Mouse (Mus musculus): ENCODE results near the gene Rasal2. TPM values are rescaled to one million over a fixed set of nuclear protein-coding genes. Genes with fewer than 3 reads are reported as not detected.

Rasal2 gene
- total RNA-seq, 1 experiment, result 8.1 TPM

DNA sequence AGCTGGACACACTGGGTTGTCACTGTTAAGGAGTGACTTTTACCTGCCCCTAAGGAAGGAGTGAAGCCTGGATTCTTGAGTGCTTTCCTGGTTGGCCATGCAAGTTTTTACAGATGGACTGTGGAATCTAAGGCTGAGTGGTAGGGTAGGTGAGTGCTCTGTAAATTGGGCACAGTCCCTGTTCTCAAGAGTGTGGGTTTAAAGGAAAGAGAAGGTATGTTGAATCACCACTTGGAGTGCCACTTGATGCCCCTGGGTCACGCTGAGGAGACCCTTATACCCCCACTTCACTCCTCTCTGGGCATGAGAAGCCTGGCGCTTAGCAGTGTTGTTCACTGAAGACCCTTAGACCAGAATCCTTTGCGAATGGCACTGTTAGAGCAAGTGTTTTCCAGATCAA lies 295.0 kb downstream of the Rasal2 start:
- Histone ChIP-seq H3K27ac (ENCODE audit: insufficient read depth, low read depth, low read length, poor library complexity, severe bottlenecking) (no peak overlapping the region), H3K9me3 (ENCODE audit: control insufficient read depth, insufficient read depth, low read depth, low read length) (no peaks in the 10 kb centered on the region), H3K9ac (ENCODE audit: insufficient read depth, low read depth, low read length, poor library complexity, severe bottlenecking) (no peak overlapping the region), H3K4me1 (ENCODE audit: control insufficient read depth in 2 of 2, insufficient read depth in 2 of 2, low read length in 2 of 2, poor library complexity in 1 of 2) (no peaks in the 10 kb centered on the region), H3K36me3 (ENCODE audit: control insufficient read depth, insufficient read depth, low read length, poor library complexity, severe bottlenecking) (no peaks in the 10 kb centered on the region), H3K4me3 (ENCODE audit: insufficient read depth in 1 of 2, low read depth in 1 of 2, low read length in 2 of 2, poor library complexity in 1 of 2, severe bottlenecking in 1 of 2) (no peak overlapping the region)
- in situ Hi-C loops (cut with MboI; ENCODE audit: low sequenced_read_pairs in 2 of 2, unreplicated experiment in 2 of 2), result no loop called here
- no peak for TF ChIP-seq ZNF384 (IDR thresholded peaks at IDR 0.05; ENCODE audit: low read depth, low read length)
- no peak for TF ChIP-seq ZC3H11A (IDR thresholded peaks at IDR 0.05; ENCODE audit: borderline replicate concordance, low read depth, low read length)
- TF ChIP-seq MAFK (IDR thresholded peaks at IDR 0.05; ENCODE audit: insufficient read depth, low read depth, low read length), result no peak
- TF ChIP-seq HCFC1 (IDR thresholded peaks at IDR 0.05; ENCODE audit: borderline replicate concordance, insufficient read depth, low read length), result no peak
- no peak for TF ChIP-seq CHD2 (IDR thresholded peaks at IDR 0.05; ENCODE audit: low read depth, low read length)
- DNase-seq (ENCODE audit: low read depth, low spot score), result no peak

DNA sequence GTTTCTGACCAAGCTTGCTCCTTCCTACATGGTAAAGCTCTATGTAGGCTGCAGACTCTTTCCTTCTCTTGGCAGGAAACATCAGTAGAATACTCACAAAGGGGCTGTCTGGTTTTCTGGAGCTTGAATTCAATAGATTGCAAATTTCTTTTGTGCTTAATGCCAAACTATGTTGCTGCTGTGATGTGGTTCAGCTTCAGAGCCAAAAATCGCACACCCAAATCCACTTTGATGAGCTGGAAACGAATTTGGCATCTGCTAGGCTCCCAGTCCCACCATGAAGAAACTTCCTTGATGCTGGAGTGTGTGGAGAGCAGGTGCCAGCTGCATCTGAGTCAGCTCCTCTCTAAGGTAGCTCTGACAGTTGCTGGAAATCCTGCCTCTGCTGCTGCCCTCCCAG lies 297.9 kb downstream of the Rasal2 start:
- no peak overlapping the region for H3K27ac ChIP-seq (ENCODE audit: insufficient read depth, low read depth, low read length, poor library complexity, severe bottlenecking)
- DNase-seq (ENCODE audit: low read depth, low spot score), result no peak
- no peak overlapping the region for H3K4me3 ChIP-seq (ENCODE audit: insufficient read depth in 1 of 2, low read depth in 1 of 2, low read length in 2 of 2, poor library complexity in 1 of 2, severe bottlenecking in 1 of 2)
- TF ChIP-seq ZNF384 (IDR thresholded peaks at IDR 0.05; ENCODE audit: low read depth, low read length) (no peak), ZC3H11A (IDR thresholded peaks at IDR 0.05; ENCODE audit: borderline replicate concordance, low read depth, low read length) (no peak), HCFC1 (IDR thresholded peaks at IDR 0.05; ENCODE audit: borderline replicate concordance, insufficient read depth, low read length) (no peak), MAFK (IDR thresholded peaks at IDR 0.05; ENCODE audit: insufficient read depth, low read depth, low read length) (no peak), CHD2 (IDR thresholded peaks at IDR 0.05; ENCODE audit: low read depth, low read length) (no peak)
- H3K4me1 ChIP-seq (ENCODE audit: control insufficient read depth in 2 of 2, insufficient read depth in 2 of 2, low read length in 2 of 2, poor library complexity in 1 of 2), result no peaks in the 10 kb centered on the region
- no peaks in the 10 kb centered on the region for H3K36me3 ChIP-seq (ENCODE audit: control insufficient read depth, insufficient read depth, low read length, poor library complexity, severe bottlenecking)
- in situ Hi-C loops (cut with MboI; ENCODE audit: low sequenced_read_pairs in 2 of 2, unreplicated experiment in 2 of 2), result no loop called here
- H3K9ac ChIP-seq (ENCODE audit: insufficient read depth, low read depth, low read length, poor library complexity, severe bottlenecking), result no peak overlapping the region
- H3K9me3 ChIP-seq (ENCODE audit: control insufficient read depth, insufficient read depth, low read depth, low read length), result no peaks in the 10 kb centered on the region

DNA sequence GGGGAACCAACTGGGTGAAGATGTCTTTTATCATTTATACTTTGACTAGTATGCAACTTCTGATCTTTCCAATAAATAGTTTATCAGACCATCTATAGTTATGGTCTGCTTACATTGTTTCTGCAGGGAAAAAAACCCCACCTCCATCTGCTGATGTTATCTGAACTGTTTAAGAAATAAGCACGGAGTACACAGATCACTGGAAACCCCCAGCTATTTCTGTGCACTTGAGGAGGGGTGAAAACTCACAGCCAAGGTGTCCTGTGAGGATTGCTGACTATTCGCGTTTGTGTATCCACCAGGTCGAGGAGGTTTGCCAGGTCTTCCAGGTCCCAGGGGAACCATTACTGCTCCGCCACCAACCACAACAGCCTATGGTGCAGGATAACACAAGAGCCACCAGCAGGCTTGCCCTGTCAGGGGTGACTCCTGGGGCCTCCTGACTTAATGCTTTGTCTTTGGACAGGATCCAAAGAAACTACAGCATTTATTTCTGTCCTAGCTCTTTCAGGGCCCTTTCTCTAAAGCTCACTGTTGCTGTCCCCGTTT lies 302.0 kb downstream of the Rasal2 start:
- TF ChIP-seq MAFK (IDR thresholded peaks at IDR 0.05; ENCODE audit: insufficient read depth, low read depth, low read length), result no peak
- Histone ChIP-seq H3K9ac (ENCODE audit: insufficient read depth, low read depth, low read length, poor library complexity, severe bottlenecking) (no peak overlapping the region), H3K4me1 (ENCODE audit: control insufficient read depth in 2 of 2, insufficient read depth in 2 of 2, low read length in 2 of 2, poor library complexity in 1 of 2) (no peaks in the 10 kb centered on the region), H3K27ac (ENCODE audit: insufficient read depth, low read depth, low read length, poor library complexity, severe bottlenecking) (no peak overlapping the region), H3K36me3 (ENCODE audit: control insufficient read depth, insufficient read depth, low read length, poor library complexity, severe bottlenecking) (no peaks in the 10 kb centered on the region), H3K4me3 (ENCODE audit: insufficient read depth in 1 of 2, low read depth in 1 of 2, low read length in 2 of 2, poor library complexity in 1 of 2, severe bottlenecking in 1 of 2) (no peak overlapping the region), H3K9me3 (ENCODE audit: control insufficient read depth, insufficient read depth, low read depth, low read length) (no peaks in the 10 kb centered on the region)
- in situ Hi-C loops (cut with MboI; ENCODE audit: low sequenced_read_pairs in 2 of 2, unreplicated experiment in 2 of 2), result no loop called here
- no peak for DNase-seq (ENCODE audit: low read depth, low spot score)

DNA sequence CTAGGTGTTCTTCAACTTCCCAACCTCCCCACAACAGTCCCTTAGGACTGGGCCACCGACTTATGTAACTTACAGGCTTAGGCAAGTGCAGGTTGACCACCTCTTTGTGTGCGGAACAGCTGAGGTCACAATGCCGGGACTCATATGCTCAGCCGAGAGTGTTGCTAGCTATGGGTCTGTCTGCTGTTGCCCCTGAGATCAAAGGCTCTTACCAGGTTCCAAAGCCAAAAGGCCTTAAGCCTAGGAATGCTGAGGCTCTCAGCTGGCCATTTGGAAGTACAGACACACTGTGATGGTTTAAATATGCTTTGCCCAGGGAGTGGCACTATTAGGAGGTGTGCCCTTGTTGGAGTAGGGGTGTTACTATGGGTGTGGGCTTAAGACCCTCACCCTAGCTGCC lies 303.8 kb downstream of the Rasal2 start, which contains the start of gene Tex35:
Tex35 (minus strand) TSS at position 101 of the 400 bp plus-strand sequence.
- Histone ChIP-seq H3K4me1 (ENCODE audit: control insufficient read depth in 2 of 2, insufficient read depth in 2 of 2, low read length in 2 of 2, poor library complexity in 1 of 2) (no peaks in the 10 kb centered on the region), H3K27ac (ENCODE audit: insufficient read depth, low read depth, low read length, poor library complexity, severe bottlenecking) (no peak within 1 kb of the TSS), H3K4me3 (ENCODE audit: insufficient read depth in 1 of 2, low read depth in 1 of 2, low read length in 2 of 2, poor library complexity in 1 of 2, severe bottlenecking in 1 of 2) (no peak within 1 kb of the TSS), H3K9ac (ENCODE audit: insufficient read depth, low read depth, low read length, poor library complexity, severe bottlenecking) (no peak within 1 kb of the TSS), H3K36me3 (ENCODE audit: control insufficient read depth, insufficient read depth, low read length, poor library complexity, severe bottlenecking) (no peaks in the 10 kb centered on the region), H3K9me3 (ENCODE audit: control insufficient read depth, insufficient read depth, low read depth, low read length) (no peaks in the 10 kb centered on the region)
- in situ Hi-C loops (cut with MboI; ENCODE audit: low sequenced_read_pairs in 2 of 2, unreplicated experiment in 2 of 2), result no loop called here
- no peak for DNase-seq (ENCODE audit: low read depth, low spot score)
- TF ChIP-seq MAFK (IDR thresholded peaks at IDR 0.05; ENCODE audit: insufficient read depth, low read depth, low read length) (no peak), ZNF384 (IDR thresholded peaks at IDR 0.05; ENCODE audit: low read depth, low read length) (no peak), ZC3H11A (IDR thresholded peaks at IDR 0.05; ENCODE audit: borderline replicate concordance, low read depth, low read length) (no peak), HCFC1 (IDR thresholded peaks at IDR 0.05; ENCODE audit: borderline replicate concordance, insufficient read depth, low read length) (no peak), CHD2 (IDR thresholded peaks at IDR 0.05; ENCODE audit: low read depth, low read length) (no peak)
